Mouse (Mus musculus) neural tube, embryonic 13.5 days (tissue): ENCODE data around the gene Zfp1. TPM values are rescaled to one million over a fixed set of nuclear protein-coding genes. Genes with fewer than 3 reads are reported as not detected.

Source experiments
- ATAC-seq: fragments of 200-750 bp; cut with Nextera tagmentation; 2 replicates; pipeline ENCODE4 v1.8.0; 2017; ENCODE audit warnings: low read depth, mild to moderate bottlenecking, moderate TSS enrichment, moderate library complexity
- H3K27ac ChIP-seq: fragments of 300-500 bp; sonication (generic); replicated peaks from 2 replicates; pipeline ENCODE4 v1.5.1; 2015; ENCODE audit warnings: moderate library complexity, mild to moderate bottlenecking, inconsistent platforms
- H3K27me3 ChIP-seq: fragments of 300-500 bp; sonication (generic); 2 replicates; pipeline ENCODE4 v1.6.1; 2015; ENCODE audit warnings: mild to moderate bottlenecking, inconsistent platforms
- H3K36me3 ChIP-seq: fragments of 300-500 bp; sonication (generic); 2 replicates; pipeline ENCODE4 v1.6.1; 2015; ENCODE audit warnings: mild to moderate bottlenecking, inconsistent platforms
- H3K4me1 ChIP-seq: fragments of 300-500 bp; sonication (generic); replicated peaks from 2 replicates; pipeline ENCODE4 v1.6.1; 2015; ENCODE audit warnings: inconsistent platforms
- H3K4me2 ChIP-seq: fragments of 300-500 bp; sonication (generic); 2 replicates; pipeline ENCODE4 v1.6.1; 2015; ENCODE audit warnings: inconsistent platforms, mild to moderate bottlenecking, moderate library complexity
- H3K4me3 ChIP-seq: fragments of 300-500 bp; sonication (generic); 2 replicates; pipeline ENCODE4 v1.5.1; 2015; ENCODE audit warnings: mild to moderate bottlenecking, inconsistent platforms
- H3K9ac ChIP-seq: fragments of 300-500 bp; sonication (generic); 2 replicates; pipeline ENCODE4 v1.6.1; 2015; ENCODE audit warnings: moderate library complexity, mild to moderate bottlenecking, inconsistent platforms
- H3K9me3 ChIP-seq: fragments of 300-500 bp; sonication (generic); 2 replicates; pipeline ENCODE4 v1.6.1; 2016; ENCODE audit warnings: inconsistent platforms
- WGBS: fragments of 180-500 bp; shearing (Covaris S2); methylation state at CpG from one replicate; pipeline ENCODE4 v1.1.7; 2015; 5-methylcytosine and 5-hydroxymethylcytosine counted together
- polyA plus RNA-seq: library from polyadenylated mRNA; unstranded; fragments of >200 nt; fragmentation: Nextera tagmentation; extraction: Ambion mirVana; gene quantifications from 2 replicates; pipeline ENCODE4 v1.2.1, GENCODE M21; 2015

Zfp1 gene
- polyA plus RNA-seq = 22.0 and 29.5 TPM in 2 replicates

DNA sequence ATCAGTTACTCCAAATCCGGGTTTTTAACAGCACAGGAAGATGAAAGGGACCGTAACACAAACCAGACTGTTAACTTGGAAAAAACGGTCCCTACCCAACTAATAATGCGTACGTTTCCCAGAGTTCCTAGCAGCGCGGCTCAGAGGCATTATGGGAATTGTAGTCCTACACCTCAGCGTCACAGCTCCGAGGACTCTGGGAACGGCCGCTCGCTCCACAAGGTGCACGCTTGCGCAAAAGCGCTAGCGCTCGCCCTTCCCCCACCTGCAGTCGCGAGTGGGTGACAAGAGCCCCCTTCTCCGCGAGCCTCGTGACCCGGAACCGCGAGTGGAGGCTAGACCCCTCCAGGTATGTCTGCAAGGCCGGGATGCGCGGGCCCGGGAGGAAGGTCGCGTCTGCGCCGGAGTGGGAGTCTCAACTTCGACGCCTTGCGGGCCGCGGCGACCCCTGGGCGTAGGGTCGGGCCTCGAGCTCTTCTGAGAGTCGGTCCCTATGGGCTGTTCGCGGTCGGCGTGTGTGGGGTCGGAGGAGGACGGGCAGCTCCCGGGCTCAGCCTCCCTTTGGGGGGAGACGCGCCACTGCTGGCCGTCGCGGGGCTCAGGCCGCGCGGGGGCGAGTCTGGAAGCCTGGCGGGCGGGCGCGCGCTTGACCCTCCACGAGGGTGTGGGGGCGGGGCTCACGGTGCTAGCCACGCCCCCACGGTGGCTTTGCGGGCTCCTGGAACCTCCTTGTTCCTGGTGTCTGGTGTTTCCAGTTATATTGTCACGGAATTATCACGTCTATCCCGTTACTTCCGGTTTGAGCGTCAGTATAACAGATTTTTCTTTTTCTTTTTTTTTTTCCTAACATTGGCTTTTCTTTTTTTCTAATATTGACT, at the start of gene Zfp1:
Gene Zfp1 (plus strand): TSS at position 138 of the 878 bp plus-strand sequence.
- Histone ChIP-seq H3K36me3 (no peaks in the 10 kb centered on the region), H3K27me3 (no peaks in the 10 kb centered on the region), H3K4me2 (peak within 1 kb of the TSS; percentile 62), H3K9me3 (no peaks in the 10 kb centered on the region), H3K4me1 (peaks cover 25% of the 10 kb centered on the region), H3K9ac (peak within 1 kb of the TSS; percentile 91), H3K27ac (peak within 1 kb of the TSS; percentile 94), H3K4me3 (peak within 1 kb of the TSS; percentile 86)
- ATAC-seq = peak; percentile 99
- WGBS = 1% methylated on average over 75 of the region's 75 CpGs

GRCm38 (mm10) chr8:111594044-111594840, 49.0 kb upstream of the Zfp1 start:
- H3K4me2 ChIP-seq = no peak overlapping the region
- H3K4me1 ChIP-seq = peaks cover 68% of the 10 kb centered on the region
- 0 out of 2 replicates have a peak overlapping the region, but pooled peaks have one; percentile 10 for H3K27ac ChIP-seq
- ATAC-seq = no peak
- H3K4me3 ChIP-seq = no peak overlapping the region
- no peak overlapping the region for H3K9ac ChIP-seq
- H3K27me3 ChIP-seq = no peaks in the 10 kb centered on the region
- no peaks in the 10 kb centered on the region for H3K36me3 ChIP-seq
- no peaks in the 10 kb centered on the region for H3K9me3 ChIP-seq
- WGBS = 70% methylated on average over 3 of the region's 3 CpGs

- Histone ChIP-seq H3K27ac (peak overlapping the region; percentile 72; the same call in 1 of the 2 replicates), H3K36me3 (no peaks in the 10 kb centered on the region), H3K9ac (no peak overlapping the region), H3K27me3 (no peaks in the 10 kb centered on the region), H3K4me3 (no peak overlapping the region), H3K4me2 (no peak overlapping the region), H3K9me3 (no peaks in the 10 kb centered on the region), H3K4me1 (peaks cover 65% of the 10 kb centered on the region)
- 92% methylated on average over 2 of the region's 2 CpGs for WGBS
- no peak for ATAC-seq
Observed at GRCm38 (mm10) chr8:111594951-111595350, 48.2 kb upstream of the Zfp1 start.

GRCm38 (mm10) chr8:111595712-111596484, 47.3 kb upstream of the Zfp1 start:
- no peak overlapping the region for H3K9ac ChIP-seq
- no peaks in the 10 kb centered on the region for H3K36me3 ChIP-seq
- no peaks in the 10 kb centered on the region for H3K9me3 ChIP-seq
- no peak overlapping the region for H3K4me3 ChIP-seq
- H3K4me2 ChIP-seq = no peak overlapping the region
- WGBS = 91% methylated on average over 15 of the region's 15 CpGs
- H3K27ac ChIP-seq = peak overlapping the region; percentile 72
- no peaks in the 10 kb centered on the region for H3K27me3 ChIP-seq
- ATAC-seq = no peak
- H3K4me1 ChIP-seq = peaks cover 69% of the 10 kb centered on the region

GRCm38 (mm10) chr8:111596485-111596821, 46.7 kb upstream of the Zfp1 start:
- Histone ChIP-seq H3K27ac (peak overlapping the region; percentile 72), H3K27me3 (no peaks in the 10 kb centered on the region), H3K4me3 (no peak overlapping the region), H3K9me3 (no peaks in the 10 kb centered on the region), H3K4me1 (peaks cover 69% of the 10 kb centered on the region), H3K36me3 (no peaks in the 10 kb centered on the region), H3K9ac (0 out of 2 replicates have a peak overlapping the region, but pooled peaks have one; percentile 8), H3K4me2 (no peak overlapping the region)
- ATAC-seq = no peak
- 56% methylated on average over 3 of the region's 3 CpGs for WGBS

DNA sequence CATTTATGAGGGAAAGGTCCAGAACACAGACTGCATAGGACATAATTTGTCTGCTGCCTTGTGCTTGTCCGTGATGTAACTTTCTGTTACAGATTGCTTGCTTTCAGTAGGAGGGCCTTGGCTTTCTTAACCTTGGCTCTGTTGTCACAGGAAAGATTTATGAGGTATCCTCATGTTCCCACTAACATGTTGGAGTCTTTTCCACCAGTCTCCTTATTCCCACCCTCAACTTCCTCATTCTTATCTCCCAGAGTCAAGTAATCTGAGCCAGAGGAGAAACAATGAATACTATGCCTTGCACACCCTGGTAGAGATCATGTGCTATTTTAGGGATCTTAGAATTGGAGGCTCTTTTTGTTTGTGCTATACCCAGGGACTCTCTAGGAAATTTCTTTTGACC, 45.9 kb upstream of the Zfp1 start:
- Histone ChIP-seq H3K4me1 (peaks cover 62% of the 10 kb centered on the region), H3K36me3 (no peaks in the 10 kb centered on the region), H3K9me3 (no peaks in the 10 kb centered on the region), H3K9ac (no peak overlapping the region), H3K4me3 (no peak overlapping the region), H3K4me2 (no peak overlapping the region), H3K27me3 (no peaks in the 10 kb centered on the region), H3K27ac (peak overlapping the region; percentile 72)
- WGBS = 21% methylated on average over 1 of the region's 1 CpGs
- ATAC-seq = no peak

- Histone ChIP-seq H3K9me3 (no peaks in the 10 kb centered on the region), H3K4me3 (no peak overlapping the region), H3K36me3 (no peaks in the 10 kb centered on the region), H3K4me2 (no peak overlapping the region), H3K9ac (no peak overlapping the region), H3K27ac (no peak overlapping the region; the same call in 1 of the 2 replicates), H3K27me3 (no peaks in the 10 kb centered on the region), H3K4me1 (peaks cover 41% of the 10 kb centered on the region)
- 81% methylated on average over 9 of the region's 9 CpGs for WGBS
- ATAC-seq = no peak
Observed at GRCm38 (mm10) chr8:111599707-111600444, 43.3 kb upstream of the Zfp1 start.

DNA sequence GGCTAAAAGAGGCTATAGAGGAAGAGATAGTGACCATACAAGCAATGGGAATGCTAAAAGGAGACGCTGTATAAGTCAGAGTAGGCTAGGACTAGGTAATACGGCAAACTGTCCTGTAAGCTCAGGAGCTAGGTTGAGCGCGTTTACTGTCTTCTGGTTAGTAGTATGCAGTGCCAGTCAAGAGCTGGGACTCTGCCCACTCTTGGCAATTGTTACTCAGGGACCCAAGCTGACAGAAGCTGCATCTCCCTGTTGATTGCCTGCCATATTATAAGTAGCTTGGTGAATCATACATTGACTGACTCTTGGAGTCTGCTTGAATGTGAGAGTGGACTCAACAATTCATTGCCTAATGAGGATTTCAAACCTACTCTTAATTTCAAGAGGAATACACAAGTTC, 41.2 kb upstream of the Zfp1 start:
- 98% methylated on average over 4 of the region's 4 CpGs for WGBS
- peaks cover 23% of the 10 kb centered on the region for H3K4me1 ChIP-seq
- no peak overlapping the region for H3K9ac ChIP-seq
- H3K9me3 ChIP-seq = no peaks in the 10 kb centered on the region
- H3K36me3 ChIP-seq = no peaks in the 10 kb centered on the region
- ATAC-seq = no peak
- H3K4me3 ChIP-seq = no peak overlapping the region
- no peak overlapping the region for H3K4me2 ChIP-seq
- no peak overlapping the region for H3K27ac ChIP-seq
- H3K27me3 ChIP-seq = no peaks in the 10 kb centered on the region

GRCm38 (mm10) chr8:111604986-111605385, 38.2 kb upstream of the Zfp1 start:
- no peak for ATAC-seq
- H3K4me3 ChIP-seq = no peak overlapping the region
- H3K9me3 ChIP-seq = no peaks in the 10 kb centered on the region
- peaks cover 12% of the 10 kb centered on the region; the same call in 1 of the 2 replicates for H3K4me1 ChIP-seq
- peaks cover 7% of the 10 kb centered on the region; the same call in 1 of the 2 replicates for H3K36me3 ChIP-seq
- 98% methylated on average over 2 of the region's 2 CpGs for WGBS
- no peak overlapping the region for H3K27ac ChIP-seq
- H3K27me3 ChIP-seq = no peaks in the 10 kb centered on the region
- no peak overlapping the region for H3K9ac ChIP-seq
- H3K4me2 ChIP-seq = no peak overlapping the region

DNA sequence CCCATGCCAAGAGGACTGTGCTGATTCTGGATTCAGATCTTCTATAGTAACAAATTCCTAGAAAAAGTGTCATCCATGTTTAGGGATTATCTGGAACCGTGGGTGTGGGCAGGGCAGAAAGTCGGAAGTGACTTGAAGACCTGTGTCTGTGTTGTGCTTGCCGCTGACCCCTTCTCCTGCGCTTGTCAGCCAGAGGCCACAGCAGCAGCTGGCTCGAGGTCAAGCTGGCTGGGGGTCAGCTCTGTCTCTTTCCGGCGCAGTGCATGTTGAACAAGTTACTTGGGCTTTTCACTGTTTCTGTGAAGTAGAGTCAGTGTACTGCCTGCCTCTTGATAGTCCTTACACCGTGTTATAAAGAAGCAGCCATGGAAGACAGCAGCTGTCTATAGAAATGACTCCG, 36.2 kb upstream of the Zfp1 start:
- Histone ChIP-seq H3K9ac (no peak overlapping the region), H3K4me3 (no peak overlapping the region), H3K27ac (no peak overlapping the region), H3K27me3 (no peaks in the 10 kb centered on the region), H3K4me2 (no peak overlapping the region), H3K9me3 (no peaks in the 10 kb centered on the region), H3K4me1 (peaks cover 15% of the 10 kb centered on the region; the same call in 1 of the 2 replicates), H3K36me3 (peaks cover 15% of the 10 kb centered on the region; the same call in 1 of the 2 replicates)
- no peak for ATAC-seq
- 88% methylated on average over 9 of the region's 9 CpGs for WGBS

DNA sequence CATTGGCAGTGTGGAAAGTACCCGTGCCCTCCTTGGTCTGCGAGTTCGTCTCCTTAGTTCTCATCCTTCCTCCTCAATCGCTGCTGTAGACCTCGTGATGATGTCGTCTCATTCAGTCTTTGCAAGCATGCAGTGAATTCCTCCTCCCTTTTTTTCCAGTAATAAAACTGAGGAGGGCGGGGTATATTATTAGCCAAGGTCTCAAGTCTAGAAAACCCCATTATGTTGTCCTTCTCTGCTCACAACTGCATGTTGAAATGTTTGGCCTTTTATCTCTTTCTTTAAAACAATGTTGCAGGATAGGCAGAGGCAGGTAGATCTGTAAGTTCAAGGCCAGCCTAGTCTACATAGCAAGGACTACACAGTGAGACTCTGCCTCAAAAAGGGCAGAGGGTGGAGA, 35.8 kb upstream of the Zfp1 start:
- Histone ChIP-seq H3K4me3 (no peak overlapping the region), H3K9me3 (no peaks in the 10 kb centered on the region), H3K36me3 (peaks cover 19% of the 10 kb centered on the region; the same call in 1 of the 2 replicates), H3K4me1 (peaks cover 15% of the 10 kb centered on the region; the same call in 1 of the 2 replicates), H3K4me2 (no peak overlapping the region), H3K27me3 (no peaks in the 10 kb centered on the region), H3K27ac (no peak overlapping the region), H3K9ac (no peak overlapping the region)
- WGBS = 93% methylated on average over 7 of the region's 7 CpGs
- ATAC-seq = no peak
